Mouse (Mus musculus) gonadal fat pad, adult 2 months (tissue): Measurements from ENCODE around the gene Ccdc30. TPM values are rescaled to one million over a fixed set of nuclear protein-coding genes. Genes with fewer than 3 reads are reported as not detected.

Experiments
- DNase-seq: peaks from one replicate; pipeline ENCODE4 v3.0.0-alpha.2; 2012; ENCODE audit warnings: low read depth
- polyA plus RNA-seq: library from polyadenylated mRNA; depleted of rRNA; stranded (reverse); fragments of >200 nt; gene quantifications from 2 replicates; pipeline ENCODE4 v1.2.3, GENCODE M21; 2012; rRNA removed

The Ccdc30 gene
- polyA plus RNA-seq = 1.1 and 2.0 TPM in 2 replicates

DNA sequence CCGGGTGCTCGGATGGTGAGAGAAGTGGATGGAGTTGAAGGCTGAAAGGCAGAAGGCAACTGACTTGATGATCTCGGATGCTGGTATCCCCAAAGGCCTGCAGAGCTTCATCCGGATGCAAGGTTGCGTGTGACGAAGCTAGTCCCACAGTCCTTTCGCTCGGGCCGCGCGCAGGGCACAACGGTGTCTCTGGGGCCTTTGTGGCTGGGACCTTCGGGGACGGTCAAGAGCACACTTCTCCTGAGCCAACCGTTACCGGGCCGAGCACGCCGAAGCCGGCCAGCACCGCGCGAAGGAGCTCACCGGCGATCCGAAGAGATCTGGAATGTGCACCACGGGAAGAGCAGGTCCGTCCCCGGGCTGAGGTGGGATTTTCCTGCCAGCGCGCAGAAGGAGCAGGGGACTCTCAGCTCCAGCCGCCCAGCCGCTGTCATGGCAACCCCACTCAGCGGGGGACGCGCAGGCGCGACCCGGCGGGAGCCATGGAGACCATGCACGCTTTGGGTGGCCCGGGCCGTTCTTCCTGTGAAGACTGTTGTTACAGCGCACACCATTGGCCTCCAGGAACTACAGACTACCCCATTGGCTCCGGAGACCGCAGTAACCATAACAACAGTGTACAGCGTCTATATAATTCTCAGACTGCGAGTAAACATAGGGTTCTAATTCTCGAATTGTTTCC, at the start of gene Ccdc30:
Gene Ccdc30, minus strand, starts transcription at position 450 of the 682 bp plus-strand sequence.
- no peak for DNase-seq

DNA sequence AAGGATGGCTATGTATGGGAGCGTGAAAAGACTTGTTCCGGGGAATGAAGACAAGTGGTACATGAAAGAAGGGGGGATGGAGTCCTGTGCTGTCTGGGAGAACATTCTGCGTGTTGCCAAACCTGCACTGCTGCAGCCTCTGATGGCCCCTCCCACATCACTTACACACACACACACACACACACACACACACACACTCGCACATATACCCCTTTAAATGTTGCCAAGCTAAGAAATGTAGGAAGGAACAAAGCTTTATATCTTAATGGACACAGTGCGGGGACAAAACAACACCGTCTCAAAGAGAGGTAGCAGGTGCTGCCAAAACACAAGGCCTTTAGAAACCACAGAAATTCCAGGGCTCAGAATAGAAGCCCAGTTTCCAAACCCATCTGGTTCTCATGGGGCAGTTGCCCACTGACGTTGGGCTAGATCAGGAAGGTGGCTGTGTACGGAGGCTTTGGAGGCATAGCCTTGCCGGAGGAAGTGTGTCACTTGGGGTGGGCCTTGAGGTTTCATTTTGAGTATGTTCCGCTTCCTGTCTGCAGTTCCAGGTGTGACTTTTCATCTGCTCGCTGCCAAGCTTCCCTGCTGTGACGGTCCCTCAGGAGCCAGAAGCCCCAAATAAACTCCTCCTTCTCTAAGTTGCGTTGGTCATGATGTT, 48.6 kb upstream of the Ccdc30 start:
- DNase-seq = no peak

DNA sequence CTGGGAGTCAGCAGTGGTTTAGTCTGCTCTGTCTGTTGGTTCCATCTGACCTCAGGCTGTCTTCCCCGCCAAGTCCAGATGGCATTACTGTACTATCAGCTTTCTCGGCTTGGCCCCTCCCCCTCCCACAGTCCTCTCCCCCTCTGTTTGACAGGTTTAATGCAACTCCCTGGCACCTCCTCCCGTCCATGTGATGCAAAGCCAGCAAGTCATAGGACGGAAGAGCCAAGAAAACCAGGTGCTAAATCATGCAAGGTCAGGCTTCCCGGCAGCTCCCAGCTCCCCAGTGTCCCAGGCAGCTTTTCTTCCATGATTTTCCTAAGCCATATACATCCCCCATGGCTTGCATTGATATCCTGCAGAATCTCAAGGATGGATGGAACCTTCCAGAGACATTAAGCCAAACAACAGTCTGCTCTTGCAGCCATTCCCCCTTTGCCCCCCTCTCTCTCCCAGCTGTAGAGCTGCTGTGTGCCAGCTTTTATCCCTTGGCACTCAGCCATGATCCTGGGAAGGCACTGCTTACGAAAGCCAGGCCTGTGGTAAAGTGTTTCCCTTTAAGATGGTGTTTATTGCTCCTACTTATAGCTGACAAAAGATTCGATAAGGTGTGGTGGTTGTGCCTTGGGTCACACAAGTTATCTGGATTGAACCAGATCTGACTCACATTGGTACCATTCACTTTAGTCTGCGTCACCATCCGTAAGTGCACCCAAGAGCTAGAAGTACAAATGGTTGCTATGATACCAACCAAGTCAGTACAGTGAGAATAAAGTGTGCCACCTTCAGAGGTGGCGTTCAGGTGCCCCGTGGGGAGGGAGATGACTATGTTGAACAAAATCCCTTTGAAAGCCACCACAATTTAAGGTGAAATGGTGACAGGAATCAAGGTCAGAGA, 47.8 kb upstream of the Ccdc30 start:
- DNase-seq = peak; percentile 69

DNA sequence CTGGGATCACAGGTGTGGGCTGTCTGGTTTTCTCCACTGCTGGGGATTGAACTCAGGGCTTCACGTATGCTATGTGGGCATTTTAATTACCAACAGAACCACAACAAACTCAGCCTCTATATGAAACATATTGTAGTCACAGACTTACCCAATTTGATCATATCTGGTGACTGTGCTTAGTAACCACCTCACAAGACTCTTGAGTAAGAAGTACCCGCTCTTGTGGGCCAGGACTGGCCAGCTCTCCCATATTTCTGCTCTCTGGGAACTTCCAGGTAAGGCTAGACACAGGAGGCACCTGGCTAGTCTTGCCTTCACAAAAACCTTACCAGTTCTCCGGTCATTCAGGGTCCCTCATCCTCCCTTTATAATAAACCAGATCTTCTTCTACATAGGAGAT, 47.1 kb upstream of the Ccdc30 start:
- DNase-seq = no peak

DNA sequence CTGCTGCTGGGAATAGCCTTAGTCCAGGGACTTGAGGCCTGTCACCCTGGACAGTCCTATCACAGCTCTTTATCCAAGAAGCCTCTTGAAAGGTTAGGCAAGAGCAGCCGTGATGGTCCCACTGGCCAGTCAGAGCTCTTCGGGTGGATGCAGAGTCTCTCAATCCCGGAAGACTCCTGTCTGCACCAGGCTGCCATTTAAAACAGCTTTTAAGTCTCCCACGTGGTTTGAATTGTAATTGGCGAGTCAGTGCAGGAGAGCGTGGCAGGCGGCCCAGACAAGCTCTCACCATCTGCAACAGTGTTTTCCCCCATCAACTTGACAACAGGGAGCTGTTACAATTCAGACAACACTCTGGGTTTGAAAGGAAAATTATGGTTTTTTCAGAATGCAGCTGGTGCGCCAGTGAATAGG, 45.4 kb upstream of the Ccdc30 start:
- DNase-seq = no peak

DNA sequence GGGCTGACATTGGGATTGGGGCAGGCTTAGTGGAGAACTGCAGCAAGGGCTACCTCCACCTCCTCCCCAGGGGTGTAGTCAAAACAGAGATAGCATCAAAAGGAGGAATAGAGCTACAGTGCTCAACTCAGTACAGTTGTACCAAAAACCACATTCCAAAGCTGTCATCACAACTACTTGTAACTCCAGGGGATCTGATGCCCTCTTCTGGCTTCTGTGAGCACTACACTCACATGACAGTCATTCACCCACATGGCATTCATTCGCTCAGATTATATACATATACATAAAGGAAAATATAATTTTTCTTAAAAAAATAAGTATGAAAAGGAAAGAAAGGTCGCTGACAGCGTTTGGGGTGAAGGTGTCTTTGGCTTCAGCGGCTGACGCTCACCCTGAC, 45.0 kb upstream of the Ccdc30 start:
- no peak for DNase-seq

DNA sequence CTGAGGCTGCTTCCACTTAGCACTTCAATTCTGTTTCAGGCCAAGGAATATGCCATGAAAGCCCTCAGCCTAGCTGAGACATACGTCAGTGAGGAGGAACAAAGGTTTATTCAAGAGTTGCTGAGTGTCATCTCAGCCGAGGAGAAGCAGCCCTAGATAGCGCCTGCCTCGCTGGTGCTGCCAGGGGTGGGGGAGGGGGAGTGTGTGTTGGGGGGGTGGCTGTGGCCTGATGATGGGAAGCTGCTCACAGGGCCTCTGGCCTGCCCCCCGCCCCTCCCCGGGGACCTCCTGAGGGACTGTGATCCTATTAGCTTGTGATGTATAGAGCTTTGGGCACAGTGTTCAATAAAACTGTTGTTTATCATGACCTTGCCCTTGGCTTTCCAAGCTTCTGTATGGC, 38.2 kb upstream of the Ccdc30 start:
- no peak for DNase-seq

DNA sequence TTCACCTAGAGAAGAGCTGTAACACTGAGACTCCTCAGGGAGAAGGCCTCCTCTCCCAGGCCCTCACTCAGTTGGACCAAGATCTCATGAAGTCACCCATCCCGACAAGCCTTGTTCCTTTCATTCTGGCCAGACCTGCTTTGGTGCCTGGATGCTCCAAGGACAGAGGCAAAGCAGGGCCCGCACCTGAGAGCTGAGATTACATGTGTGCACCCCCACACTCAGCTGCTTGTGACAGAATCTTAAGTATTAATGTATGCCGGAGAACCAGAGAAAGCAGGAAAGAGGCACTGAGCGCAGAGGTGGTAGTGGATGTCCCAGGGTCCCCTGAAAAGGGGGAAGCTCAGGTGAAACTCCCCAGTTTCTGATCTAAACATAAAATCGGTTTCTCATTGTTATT, 37.8 kb upstream of the Ccdc30 start:
- DNase-seq = no peak

DNA sequence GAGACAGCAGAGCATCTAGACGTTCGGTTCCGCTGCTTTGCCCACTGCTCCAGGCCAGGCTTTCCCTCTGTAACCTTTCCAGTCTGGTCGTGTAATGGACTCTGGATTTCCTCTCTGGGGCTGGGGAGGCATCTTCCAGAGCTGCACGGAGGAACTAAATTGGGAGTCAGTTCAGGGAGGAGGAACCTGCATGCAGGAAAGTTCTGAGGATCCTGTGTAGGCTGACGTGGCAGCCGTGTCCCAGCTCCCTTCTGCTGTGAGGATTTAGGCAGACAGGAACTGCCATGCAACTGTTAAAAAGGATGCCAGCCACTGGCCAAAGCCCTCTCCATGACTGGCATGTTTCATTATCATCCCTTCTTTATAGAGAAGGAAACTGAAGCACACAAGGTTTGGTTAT, 35.1 kb upstream of the Ccdc30 start:
- DNase-seq = no peak

DNA sequence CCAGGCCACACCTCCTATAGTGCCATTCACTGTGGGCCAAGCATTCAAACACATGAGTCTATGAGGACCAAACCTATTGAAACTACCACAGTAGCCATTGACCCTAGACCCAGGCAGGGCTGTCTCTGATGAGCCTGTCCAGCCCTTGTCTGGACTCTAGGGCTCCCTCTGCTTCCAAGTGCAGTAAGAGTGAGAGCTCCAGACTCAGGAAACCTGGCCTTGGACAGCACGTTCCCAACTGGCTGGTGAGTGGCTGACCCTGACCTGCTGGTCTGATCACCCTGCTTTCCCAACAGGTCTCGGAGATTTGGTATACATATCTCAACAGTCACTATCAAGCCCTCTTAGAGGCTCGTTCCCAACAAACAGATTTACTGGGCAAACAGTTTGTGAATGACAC, 32.5 kb upstream of the Ccdc30 start:
- no peak for DNase-seq

DNA sequence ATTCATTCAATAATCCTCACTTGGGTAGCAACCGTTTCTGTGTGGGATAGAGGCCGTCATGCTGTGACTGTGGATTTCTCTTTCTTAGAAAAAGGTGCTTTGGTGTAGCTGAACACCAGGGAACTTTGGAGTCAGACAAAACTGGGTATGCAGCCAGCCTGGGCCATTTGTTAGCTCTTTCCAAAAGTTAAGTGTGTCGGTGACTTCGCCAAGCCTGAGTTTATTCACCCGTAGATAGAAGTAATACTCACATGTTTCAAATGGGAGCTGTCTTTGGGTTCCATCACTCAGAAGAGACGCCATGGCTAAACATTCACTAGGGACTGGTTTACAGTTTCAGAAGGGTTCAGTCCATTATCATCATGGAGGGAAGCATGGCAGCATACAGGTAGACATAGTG, 31.9 kb upstream of the Ccdc30 start:
- no peak for DNase-seq

DNA sequence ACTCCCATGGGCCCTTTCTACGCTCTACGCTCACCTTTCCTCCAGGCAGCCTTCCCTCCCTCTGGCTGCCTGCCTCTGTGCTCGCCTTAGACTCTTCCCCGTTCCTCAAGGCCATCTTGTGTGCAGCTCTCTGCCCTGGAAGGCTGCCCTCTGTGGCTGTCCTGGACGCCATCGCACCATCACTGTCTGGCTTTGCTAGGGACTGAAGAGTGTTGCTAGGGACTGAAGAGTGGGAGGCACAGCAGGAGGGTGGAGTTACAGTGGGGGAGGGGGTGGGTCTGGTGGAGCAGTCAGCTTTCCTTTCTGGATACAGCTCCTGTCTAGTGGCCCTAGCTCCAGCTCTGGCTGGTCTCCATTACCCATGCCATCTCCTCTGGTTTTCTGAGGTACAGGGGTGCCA, 27.2 kb upstream of the Ccdc30 start:
- DNase-seq = no peak

DNA sequence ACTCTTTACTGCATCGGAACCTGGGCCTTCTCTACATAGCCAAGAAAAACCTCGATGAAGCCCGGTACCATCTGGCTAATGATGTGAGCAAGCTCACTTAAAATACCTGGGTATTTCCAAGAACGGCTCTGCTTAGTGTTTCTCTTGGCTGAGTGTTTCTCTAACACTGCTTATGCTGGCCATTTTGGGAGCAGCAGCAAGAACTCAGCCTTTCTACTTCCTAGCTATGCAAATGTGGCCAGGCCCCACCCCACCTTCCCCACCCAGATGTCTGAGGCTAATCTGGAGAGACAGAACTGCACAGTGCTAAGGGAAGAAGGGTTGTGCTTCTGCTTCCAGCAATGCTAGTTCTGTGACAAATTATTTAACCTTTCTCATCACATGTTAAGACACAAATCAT, 26.5 kb upstream of the Ccdc30 start:
- DNase-seq = no peak

DNA sequence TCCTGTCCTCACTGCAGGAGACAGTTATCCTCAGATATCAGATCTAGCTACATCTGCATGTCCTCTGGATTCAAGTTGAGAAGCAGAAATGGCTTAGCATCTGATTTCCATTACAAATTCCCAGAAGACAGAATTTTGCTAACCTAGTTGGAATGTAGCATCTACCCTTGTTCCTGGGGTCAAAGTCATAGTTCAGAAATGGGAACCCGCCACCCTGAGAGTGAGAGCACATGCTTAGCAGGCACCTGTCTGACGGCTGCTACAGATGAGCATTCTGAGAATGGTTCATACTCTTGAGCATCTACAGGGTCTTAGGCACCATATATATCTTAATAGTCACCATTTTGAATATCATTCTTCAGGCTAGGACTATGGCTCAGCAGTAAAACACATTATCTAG, 22.6 kb upstream of the Ccdc30 start:
- DNase-seq = no peak

DNA sequence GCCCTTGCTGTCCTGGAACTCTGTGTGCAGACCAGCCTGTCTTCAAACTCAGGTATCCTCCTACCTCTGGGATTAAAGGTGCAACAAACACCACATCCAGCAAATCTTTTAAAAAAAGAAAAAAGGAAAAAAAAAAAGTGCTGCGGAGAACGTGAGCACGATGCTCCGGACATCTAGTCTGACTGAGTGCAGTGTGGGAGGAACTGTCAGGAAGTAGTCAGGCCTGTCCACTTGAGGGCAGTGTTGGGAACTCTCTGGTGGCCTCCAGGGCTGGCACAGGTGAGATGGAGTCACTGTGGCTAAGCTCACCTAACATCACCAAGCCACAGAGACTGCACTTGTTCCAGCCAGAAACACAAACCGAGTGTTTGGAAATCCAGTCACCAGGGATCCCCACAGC, 15.4 kb upstream of the Ccdc30 start:
- DNase-seq = no peak

DNA sequence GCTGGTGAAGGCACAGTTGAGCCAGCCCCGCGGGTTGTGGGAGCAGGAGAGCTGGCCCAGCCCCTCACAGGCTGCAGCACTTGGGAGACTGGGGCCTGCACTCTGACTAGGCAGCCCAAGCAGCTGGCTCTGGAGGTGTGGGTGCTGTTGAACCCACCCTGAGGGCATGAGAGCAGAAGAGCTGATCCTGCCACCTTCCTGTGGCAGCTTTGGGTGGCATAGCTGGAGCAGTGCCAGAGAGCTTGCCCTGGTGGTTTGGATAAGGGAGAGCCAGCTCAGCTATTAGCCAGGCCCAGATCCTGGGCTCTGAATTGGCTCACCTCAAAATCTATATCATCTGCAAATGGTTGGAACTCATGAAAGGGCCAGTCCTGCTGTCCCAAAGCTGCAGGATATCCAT, 12.4 kb upstream of the Ccdc30 start:
- no peak for DNase-seq

DNA sequence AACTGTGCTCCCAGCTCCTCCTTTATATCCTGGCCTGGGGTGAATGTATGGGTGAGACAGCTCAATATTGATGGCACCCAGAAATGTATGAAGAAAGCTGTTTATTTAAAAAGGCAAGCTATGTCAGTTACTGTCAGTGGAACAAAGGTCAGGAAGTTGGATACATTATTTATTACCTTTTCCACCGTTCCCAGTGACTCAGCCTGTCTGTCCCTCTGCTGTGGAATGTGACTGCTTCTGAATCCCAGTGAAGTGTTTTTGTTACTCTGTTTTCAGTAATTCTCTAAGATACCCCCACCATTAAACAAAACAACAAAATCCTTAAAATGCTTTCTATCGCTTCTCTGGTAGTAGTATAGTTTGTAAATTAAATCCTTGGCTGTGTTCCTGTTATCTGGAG, 10.3 kb upstream of the Ccdc30 start:
- DNase-seq = no peak

DNA sequence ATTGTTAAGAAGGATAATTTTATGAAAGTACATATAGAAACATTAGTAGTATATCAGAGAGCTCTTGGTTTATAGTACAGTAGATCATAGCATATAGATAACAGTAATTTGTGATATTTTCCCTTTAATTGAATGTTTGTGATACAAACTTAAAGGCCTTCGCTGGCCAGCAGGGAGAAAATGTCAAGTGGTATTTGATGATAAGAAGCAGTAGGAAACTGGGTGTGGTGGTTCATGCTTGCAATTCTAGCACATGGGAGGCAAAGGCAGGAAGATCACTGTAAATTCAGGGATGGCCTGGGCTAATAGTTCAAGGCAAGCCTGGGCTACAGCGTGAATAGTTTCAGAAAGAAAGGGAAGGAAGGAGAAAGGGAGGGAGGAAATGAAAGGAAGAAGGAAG, 9.8 kb upstream of the Ccdc30 start:
- no peak for DNase-seq

DNA sequence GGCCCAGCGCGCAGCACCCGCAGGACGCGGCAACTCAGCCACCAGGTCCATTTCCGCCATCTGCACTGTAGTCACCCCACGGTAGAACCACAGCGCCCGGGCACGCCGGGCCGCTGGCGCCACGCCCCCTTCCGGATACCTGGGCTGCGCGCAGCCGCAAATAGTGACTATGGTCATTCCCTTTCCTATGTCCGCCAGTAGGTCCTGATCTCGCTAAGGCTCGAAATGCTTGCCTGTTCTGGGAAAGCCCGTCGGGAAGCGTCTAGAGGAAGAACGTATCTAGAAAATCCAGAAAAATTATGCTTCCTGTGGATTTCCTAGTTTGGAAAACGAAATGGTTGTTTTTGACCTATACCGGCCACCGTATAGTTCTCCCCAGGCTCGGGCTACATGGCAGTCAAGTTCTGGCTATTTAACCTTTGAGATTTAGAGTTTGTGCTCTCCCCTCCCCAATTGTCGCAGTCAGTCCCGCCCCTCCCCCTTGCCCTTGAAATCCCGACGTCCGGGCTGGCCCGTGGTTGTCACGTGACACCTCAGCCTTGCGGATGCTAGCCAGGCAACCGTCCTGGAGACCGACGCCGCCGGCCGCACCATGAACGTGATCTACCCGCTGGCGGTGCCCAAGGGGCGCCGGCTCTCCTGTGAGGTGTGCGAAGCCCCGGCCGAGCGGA, 7.1 kb upstream of the Ccdc30 start, which contains the start of the genes Ppcs and Zmynd12:
Gene Ppcs, minus strand, starts transcription at position 127 of the 671 bp plus-strand sequence.
Gene Zmynd12, plus strand, starts transcription at position 521 of the 671 bp plus-strand sequence.
- no peak for DNase-seq

DNA sequence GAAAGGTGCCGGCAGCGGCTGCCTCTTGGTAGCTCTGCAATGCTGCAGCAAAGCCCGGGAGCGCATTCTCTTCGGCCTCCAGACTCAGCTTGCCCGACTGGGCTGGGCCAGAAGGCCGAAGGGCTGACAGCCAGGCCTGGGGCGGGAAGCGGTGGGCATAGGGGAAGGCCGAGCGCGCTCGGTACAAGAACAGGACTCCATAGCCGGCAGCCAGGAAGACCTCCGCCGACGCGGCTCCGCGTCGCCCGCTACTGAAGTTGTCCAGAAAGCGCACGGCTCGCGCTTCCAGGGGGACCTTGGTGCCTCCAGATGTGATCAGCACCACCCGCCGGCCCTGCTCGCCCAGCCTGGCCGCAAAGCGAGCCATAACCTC, 6.6 kb upstream of the Ccdc30 start:
- no peak for DNase-seq

DNA sequence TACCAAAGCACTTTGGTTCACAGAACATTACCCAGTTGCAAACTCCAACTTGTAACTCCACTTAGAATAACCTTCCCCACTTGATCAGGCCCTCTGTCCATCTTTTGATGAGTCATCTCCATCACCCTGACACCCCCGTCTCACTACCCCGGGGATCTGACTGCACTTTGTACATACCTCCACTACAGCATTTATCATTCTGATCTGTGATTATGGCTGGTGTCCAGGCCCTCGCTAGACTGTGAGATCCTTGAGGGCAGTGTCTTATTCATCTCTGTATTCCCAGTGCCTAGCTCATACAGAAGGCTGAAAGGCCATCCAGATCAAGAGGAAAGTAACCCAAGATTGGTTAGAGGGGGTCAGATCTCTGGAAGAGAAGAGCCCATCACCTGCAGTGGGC, 5.9 kb upstream of the Ccdc30 start:
- DNase-seq = no peak

DNA sequence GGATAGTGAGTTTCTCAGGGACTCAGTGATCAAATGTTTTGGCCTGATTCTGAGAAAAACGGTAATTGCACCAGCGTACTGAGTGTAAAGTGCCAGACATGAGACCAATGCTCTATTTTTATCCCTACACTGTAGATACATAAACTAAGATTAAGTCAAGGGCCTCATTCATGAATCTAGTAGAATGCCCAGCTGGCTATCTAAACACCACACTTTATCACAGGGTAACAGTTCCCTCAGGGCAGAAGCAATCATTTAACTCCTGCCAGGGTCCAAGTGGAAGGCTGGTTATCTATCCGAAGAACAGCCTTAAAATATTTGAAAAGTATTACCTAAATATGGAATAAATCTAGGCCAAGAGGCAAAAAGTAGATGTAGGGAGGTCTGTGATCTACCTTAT, 2.6 kb upstream of the Ccdc30 start:
- no peak for DNase-seq
